Mouse (Mus musculus) heart, adult 11 months (tissue): Measurements from ENCODE around the gene Fermt3.
A peak's percentile ranks its signal among the peaks of the same experiment; 100 is the strongest.

Source experiments
- DNase-seq: peaks from one replicate; pipeline ENCODE4 v3.0.0; 2022

Fermt3 gene

GRCm38 (mm10) chr19:7034006-7034405, 14.7 kb upstream of the Fermt3 start:
- DNase-seq = no peak

GRCm38 (mm10) chr19:7029531-7029930, 10.3 kb upstream of the Fermt3 start:
- DNase-seq = peak; percentile 77

DNA sequence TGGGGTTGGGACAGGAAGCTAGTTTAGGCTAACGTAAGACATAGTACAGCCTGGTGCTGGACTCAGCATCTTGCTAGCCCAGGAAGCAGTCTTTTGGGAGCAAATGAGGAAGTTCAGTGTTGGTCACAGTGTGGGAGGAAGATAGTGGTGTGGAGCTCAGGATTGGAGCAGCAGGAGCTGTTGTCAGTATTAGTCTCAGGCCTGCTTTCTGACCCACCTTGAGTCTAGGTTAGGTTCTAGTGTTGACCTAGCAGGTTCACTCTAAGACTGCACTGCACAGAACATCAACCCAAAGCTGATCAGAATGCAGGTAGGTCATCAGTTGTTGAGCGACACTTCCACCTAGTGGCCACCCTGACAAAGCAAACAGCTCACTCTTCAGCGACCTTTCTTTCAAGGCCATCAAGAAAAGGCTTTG, 964 bp upstream of the Fermt3 start:
- DNase-seq = peak; percentile 96

DNA sequence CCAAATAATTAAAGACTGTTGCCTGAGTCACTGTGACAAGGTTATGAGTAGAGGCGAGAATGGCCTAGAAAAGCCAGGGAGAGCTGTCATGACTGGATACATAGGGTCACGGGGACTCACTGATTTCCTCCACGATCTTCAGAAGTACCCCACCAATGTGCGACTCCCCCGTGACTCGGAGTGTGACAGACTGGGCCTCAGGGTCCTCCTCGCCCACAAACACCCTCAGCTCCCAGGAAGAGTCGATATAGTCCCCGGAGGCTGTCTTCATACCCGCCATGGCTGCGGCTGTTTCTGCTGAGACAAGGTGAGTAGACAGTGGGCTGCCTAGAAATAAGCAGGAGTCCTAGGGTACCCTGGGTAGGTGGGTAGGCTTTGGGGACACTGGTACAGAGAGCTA, 723 bp downstream of the Fermt3 start:
- DNase-seq = peak; percentile 90

DNA sequence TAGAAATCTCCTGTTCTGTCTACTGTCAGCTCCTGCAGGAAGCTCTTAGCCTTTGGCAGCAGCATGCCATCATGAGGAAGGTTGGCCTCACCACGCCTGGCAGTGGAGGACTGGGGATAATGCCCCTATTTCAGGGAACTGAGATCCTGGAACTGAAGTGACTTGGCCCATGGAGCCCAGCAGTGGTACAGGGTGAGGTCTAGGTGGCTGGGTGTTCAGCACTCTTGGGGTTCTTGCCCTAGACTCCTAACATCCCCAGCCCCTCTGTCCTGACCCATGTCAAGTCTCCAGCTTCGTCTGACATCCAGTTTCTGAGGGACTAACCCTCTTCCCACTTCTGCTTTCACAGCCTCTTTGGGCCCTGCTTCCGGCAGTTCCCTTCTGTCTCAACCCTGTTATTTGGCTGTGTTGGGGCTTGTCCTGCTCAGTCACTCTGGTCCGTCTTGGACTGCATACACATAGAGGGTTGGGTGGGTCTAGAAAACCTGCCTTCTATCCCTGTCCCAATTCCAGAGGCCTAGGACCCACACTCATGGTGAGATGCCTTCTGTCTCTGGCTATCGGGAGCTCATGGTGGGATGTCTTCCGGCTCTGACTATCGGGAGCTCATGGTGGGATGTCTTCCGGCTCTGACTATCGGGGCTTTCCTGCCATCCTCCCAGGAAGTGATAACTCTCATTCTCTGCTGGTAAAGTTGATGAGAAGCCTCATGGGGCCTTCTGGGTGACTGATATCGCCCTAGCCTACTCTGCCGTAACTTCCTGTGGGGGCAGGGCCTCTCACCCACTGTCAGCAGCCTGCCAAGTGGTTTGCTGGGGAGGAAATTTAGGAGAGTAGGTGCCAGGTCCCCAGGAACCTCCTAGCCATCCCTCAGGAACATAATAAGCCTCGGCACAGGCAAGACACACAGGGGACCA, 1.5 kb downstream of the Fermt3 start:
- peak; percentile 93 for DNase-seq

DNA sequence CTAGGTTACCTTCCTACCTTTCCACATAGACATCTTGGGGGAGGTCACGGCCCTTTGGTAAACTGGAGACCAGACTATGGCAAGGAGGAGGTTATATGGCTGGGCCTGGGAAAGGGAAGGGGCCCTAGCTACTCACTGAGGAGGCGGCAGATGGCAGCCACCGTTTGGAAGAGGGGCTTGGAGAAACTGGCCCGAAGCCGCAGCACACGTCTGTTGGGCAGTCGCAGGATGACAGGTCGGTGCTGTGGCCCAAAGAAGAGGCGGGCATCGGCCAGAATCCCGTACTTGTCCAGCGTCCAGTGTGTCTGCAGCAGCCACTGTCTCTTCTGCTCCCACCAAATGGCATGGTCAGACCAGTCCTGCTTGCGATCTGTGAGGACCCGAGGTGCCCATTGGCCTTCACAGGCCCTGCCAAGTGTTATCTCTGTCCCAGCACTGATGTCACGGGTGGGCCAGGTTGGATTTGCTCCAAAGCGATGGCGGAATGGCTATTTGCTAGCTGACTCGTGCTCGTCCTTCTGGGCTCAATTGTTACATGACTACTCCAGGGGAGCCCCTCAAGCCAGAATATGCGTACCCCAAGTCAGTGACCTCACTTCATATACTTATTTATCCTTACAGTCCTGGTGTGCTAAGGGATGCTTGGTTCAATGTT, 4.7 kb downstream of the Fermt3 start:
- peak; percentile 84 for DNase-seq

GRCm38 (mm10) chr19:7013984-7014383, 5.3 kb downstream of the Fermt3 start:
- peak; percentile 80 for DNase-seq

GRCm38 (mm10) chr19:7012426-7012825, 6.8 kb downstream of the Fermt3 start:
- DNase-seq = peak; percentile 81

GRCm38 (mm10) chr19:7006892-7007593, 12.2 kb downstream of the Fermt3 start:
- DNase-seq = peak; percentile 79

- peak; percentile 88 for DNase-seq
Observed at GRCm38 (mm10) chr19:6999360-7000063, 19.8 kb downstream of the Fermt3 start.

- peak; percentile 94 for DNase-seq
Observed at GRCm38 (mm10) chr19:6997721-6998290, 21.5 kb downstream of the Fermt3 start.

DNA sequence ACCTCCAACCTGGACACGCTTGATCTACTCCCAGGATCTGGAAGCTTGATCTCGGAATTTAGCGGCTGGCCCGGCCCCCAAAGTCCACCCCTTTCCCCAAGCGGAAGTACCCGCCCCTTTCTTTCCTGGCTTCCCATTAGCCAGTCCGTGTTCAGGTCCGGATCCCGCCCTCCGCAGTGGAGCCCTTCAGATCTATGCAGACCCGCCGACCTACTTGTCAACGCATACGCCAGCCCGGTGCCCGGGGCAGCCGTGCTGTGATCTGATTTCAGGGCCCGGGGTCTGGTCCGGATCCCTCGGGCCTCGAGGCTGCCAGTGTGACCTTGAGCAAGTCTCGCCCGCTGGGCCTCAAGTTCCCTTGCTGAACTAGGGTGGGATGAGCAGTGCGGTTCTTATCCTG, 23.3 kb downstream of the Fermt3 start, which contains the start of the genes Nudt22 and Trpt1:
TSS of gene Nudt22 (minus strand) at position 112 of the 400 bp plus-strand sequence.
TSS of gene Trpt1 (plus strand) at position 126 of the 400 bp plus-strand sequence.
- peak; percentile 99 for DNase-seq

GRCm38 (mm10) chr19:6995255-6995991, 23.8 kb downstream of the Fermt3 start:
- peak; percentile 94 for DNase-seq

DNA sequence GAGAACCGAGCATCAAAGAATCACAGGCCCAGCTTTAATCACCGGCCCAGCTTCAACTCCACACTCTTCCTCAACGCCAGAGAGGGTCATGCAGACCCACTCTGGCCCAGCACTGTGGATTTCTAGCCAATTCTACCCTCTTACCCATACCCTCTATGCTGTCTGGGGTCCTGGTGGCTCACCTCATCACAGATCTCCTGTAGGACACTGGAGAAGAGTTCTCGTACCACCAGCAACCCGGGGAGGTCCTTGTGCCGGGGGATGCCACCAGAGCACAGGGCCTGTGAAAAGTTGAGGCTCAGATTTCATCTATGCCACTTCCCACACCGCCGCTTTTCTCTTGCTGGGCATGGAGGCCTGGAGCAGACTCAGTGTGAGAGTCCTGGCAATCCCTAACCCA, 24.8 kb downstream of the Fermt3 start:
- peak; percentile 90 for DNase-seq

DNA sequence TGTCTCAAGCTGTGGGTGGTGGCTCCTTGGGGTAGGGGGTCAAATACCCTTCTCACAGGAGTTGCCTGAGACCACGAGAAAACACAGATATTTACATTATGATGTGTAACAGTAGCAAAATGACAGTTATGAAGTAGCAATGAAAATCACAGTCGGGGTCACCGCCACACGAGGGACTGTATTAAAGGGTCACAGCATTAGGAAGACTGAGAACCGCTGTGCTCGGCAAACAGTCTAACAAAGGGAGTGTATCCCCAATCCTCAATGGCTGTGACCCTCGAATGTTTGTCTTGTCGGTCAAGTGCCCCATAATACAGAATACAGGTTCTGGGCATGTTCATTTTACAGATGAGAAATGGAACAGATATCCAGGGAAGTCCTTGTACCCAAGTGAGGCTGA, 25.3 kb downstream of the Fermt3 start:
- peak; percentile 92 for DNase-seq

GRCm38 (mm10) chr19:6993011-6993770, 26.1 kb downstream of the Fermt3 start:
- DNase-seq = peak; percentile 95

DNA sequence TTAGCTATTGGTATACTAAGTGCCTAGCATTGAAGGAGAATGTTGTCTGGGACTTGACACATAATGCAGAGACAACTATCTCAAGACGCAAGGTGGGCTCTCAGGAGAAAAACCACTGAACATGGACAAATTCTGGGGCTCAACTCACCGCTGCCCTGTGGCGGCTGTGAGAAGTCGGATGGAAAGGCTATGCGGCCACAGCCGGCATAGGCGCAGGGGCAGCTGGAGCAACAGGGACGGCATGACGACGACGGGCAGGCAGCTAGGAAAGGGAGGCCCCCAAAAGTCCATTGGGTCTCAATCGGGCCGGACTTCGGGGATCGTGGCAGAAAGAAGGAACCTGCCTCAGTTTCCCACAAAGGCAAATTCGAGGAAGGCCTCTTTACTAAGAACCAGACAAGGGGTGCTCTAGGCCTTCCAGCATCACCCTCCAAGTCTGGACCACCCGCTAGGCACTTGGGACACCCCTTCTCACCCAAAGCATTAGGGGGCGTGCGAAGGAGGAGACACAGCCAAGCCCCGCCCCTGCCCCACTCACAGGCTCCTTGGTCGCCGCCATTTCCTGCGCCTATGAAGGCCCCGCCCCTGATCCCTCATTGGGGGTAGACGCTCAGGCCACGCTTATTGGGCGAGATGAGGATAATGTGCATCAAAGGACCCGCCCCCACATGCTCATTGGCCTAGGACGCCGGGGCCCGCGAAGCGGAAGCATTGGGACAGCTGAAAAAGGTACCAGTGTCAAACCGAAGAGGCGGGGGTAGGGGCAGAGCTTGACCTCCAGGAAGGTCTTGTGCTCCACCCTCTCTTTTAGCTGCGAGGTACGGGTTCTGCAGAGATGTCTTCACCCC, 27.0 kb downstream of the Fermt3 start, which contains the start of gene Dnajc4:
TSS of gene Dnajc4 (minus strand) at position 562 of the 848 bp plus-strand sequence.
- DNase-seq = peak; percentile 100

DNA sequence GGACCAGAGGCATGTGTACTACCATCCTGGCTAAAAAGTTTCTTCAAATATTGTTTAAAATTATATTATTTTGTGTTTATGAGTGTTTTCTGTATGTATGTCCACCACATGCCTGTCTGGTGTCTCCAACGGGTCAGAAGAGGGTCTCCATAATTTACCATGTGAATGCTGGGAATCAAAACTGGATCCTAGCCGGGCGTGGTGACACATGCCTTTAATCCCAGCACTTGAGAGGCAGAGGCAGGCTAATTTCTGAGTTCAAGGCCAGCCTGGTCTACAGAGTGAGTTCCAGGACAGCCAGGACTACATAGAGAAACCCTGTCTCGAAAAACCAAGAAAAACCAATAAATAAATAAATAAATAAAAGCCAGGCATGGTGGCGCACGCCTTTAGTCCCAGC, 28.1 kb downstream of the Fermt3 start:
- DNase-seq = peak; percentile 87

DNA sequence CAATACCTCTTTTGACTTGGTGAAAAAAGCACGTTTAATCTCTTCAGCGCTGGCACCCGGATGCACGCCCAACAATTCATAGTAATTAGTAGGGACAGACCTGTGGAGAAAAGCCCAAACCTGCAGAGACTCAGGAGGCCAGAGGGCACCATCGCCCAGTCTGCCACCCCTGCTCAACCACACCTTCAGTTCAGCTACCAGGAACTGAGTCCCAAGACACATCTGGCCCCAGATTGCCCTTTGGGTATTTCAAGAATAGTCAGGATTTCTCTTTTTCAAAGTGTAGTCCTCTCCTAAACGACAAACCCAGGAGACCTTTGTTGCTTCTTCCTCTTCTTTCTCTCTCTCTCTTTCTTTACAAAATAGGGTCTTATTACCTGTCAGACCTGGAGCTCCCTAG, 28.6 kb downstream of the Fermt3 start:
- peak; percentile 90 for DNase-seq

DNA sequence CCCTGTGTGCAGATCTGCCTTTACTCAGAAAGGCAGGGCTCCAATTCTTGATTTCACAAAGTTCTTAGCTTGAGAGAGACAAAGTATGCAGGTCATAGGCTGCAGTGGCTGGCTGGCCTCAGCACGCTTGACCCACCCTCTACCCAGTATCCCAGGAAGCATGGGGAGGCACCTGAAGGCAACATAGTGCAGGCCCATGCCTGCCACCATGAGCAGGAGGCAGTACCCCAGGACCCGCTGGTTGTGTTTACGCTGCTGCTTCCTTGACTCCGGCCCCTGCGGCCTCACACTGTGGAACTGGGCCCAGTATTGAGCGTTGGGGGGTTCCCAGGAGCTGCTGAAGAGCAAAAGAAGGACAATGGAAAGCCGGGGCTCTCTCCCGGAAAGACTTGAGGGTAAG, 30.0 kb downstream of the Fermt3 start:
- DNase-seq = no peak
